17 mouse cellular contexts compared by ENCODE assay signal in genomic region chr6:22496471-22496870, GRCm38 (mm10).
DNase-seq lines count a peak whose midpoint lies in the region; ATAC-seq and TF ChIP-seq lines count a peak whose summit lies in the region.
"Had no signal": no experiment of that assay in that cellular context is flagged by ENCODE, and none has a peak within 500 bp of the region (broad histone marks: within the 10 kb centered on the region; RNA-seq: fewer than 3 reads in every experiment).

No protein-coding gene starts in this region.

- 82% methylated on average over 1 of the region's 1 CpGs for WGBS in heart, adult 2 months
- 89% methylated on average over 1 of the region's 1 CpGs for WGBS in heart, embryonic 11.5 days (ENCODE audit: insufficient replicate concordance)
- WGBS in lung, postnatal 0 days: 76% methylated on average over 1 of the region's 1 CpGs

- H3K4me2 ChIP-seq in heart, embryonic 11.5 days: no peak overlapping the region
- H3K4me2 ChIP-seq in lung, postnatal 0 days (replicated peaks; ENCODE audit: low read depth, low read length): no peak overlapping the region
- H3K4me2 ChIP-seq: heart, embryonic 13.5 days; hindbrain, embryonic 14.5 days; liver, embryonic 15.5 days; midbrain, embryonic 12.5 days; neural tube, embryonic 15.5 days; stomach, embryonic 15.5 days had no signal

- DNase-seq in heart, adult 2 months: no peak
- no peak for DNase-seq in lung, postnatal 0 days (ENCODE audit: low spot score)
- no peak for DNase-seq in lung, postnatal 25 days (ENCODE audit: low spot score)
- peak; percentile 36 for DNase-seq in ES-CJ7 (ENCODE audit: low read depth, low spot score)
- peak; percentile 16 for DNase-seq in thymus, postnatal 0 days (ENCODE audit: low spot score)
- DNase-seq in left cerebral cortex, adult 18-20 months (ENCODE audit: low spot score in 2 of 2): no peak
- DNase-seq in right cerebral cortex, adult 2 months (ENCODE audit: low spot score in 2 of 2): no peak
- DNase-seq: cerebellum, adult 11 months; right cerebral cortex, postnatal 14 days had no signal

- no peak overlapping the region for H3K9ac ChIP-seq in heart, adult 2 months (ENCODE audit: low read depth, low read length)
- no peak overlapping the region for H3K9ac ChIP-seq in heart, embryonic 11.5 days (ENCODE audit: low read depth, low read length)
- no peak overlapping the region for H3K9ac ChIP-seq in lung, postnatal 0 days (replicated peaks; ENCODE audit: low read depth)
- H3K9ac ChIP-seq: heart, embryonic 13.5 days; hindbrain, embryonic 14.5 days; liver, embryonic 15.5 days; midbrain, embryonic 12.5 days; neural tube, embryonic 15.5 days; stomach, embryonic 15.5 days had no signal

- no peaks in the 10 kb centered on the region for H3K27me3 ChIP-seq in heart, adult 2 months (ENCODE audit: control insufficient read depth, insufficient read depth, low read length)
- H3K27me3 ChIP-seq in heart, embryonic 11.5 days (ENCODE audit: control insufficient read depth, insufficient read depth, low read length): no peaks in the 10 kb centered on the region
- no peaks in the 10 kb centered on the region for H3K27me3 ChIP-seq in lung, postnatal 0 days (replicated peaks; ENCODE audit: insufficient read depth, low read length)
- H3K27me3 ChIP-seq: heart, embryonic 13.5 days; liver, embryonic 15.5 days; midbrain, embryonic 12.5 days; neural tube, embryonic 15.5 days; stomach, embryonic 15.5 days had no signal

- no peak overlapping the region for H3K27ac ChIP-seq in heart, adult 2 months
- H3K27ac ChIP-seq in heart, embryonic 11.5 days (ENCODE audit: low read depth, low read length): no peak overlapping the region
- H3K27ac ChIP-seq in lung, postnatal 0 days (ENCODE audit: low read length): no peak overlapping the region
- H3K27ac ChIP-seq: heart, embryonic 13.5 days; hindbrain, embryonic 14.5 days; liver, embryonic 15.5 days; midbrain, embryonic 12.5 days; neural tube, embryonic 15.5 days; stomach, embryonic 15.5 days had no signal

- H3K4me1 ChIP-seq in heart, adult 2 months (ENCODE audit: control insufficient read depth, insufficient read depth, low read length): no peaks in the 10 kb centered on the region
- H3K4me1 ChIP-seq in heart, embryonic 11.5 days (ENCODE audit: control insufficient read depth, insufficient read depth, low read length): no peaks in the 10 kb centered on the region
- H3K4me1 ChIP-seq in lung, postnatal 0 days (ENCODE audit: insufficient read depth, low read depth, low read length): no peaks in the 10 kb centered on the region
- H3K4me1 ChIP-seq: liver, embryonic 15.5 days; midbrain, embryonic 12.5 days; neural tube, embryonic 15.5 days; stomach, embryonic 15.5 days had no signal

- no peaks in the 10 kb centered on the region for H3K36me3 ChIP-seq in heart, adult 2 months (ENCODE audit: control insufficient read depth, insufficient read depth, low read length)
- no peaks in the 10 kb centered on the region for H3K36me3 ChIP-seq in heart, embryonic 11.5 days (ENCODE audit: control insufficient read depth, insufficient read depth, low read length)
- no peaks in the 10 kb centered on the region for H3K36me3 ChIP-seq in lung, postnatal 0 days (ENCODE audit: insufficient read depth, low read length)
- H3K36me3 ChIP-seq: G1E; heart, embryonic 13.5 days; liver, embryonic 15.5 days; midbrain, embryonic 12.5 days; neural tube, embryonic 15.5 days; stomach, embryonic 15.5 days had no signal

- no peak for TF ChIP-seq POLR2A in heart, adult 2 months (IDR thresholded peaks at IDR 0.05; ENCODE audit: insufficient read depth, low read depth, low read length)

- TF ChIP-seq EP300 in heart, adult 2 months (IDR thresholded peaks at IDR 0.05; ENCODE audit: insufficient read depth, low read depth, low read length): no peak
- TF ChIP-seq EP300 in lung, postnatal 0 days (IDR thresholded peaks at IDR 0.05): no peak

- TF ChIP-seq CTCF in heart, adult 2 months (IDR thresholded peaks at IDR 0.05): peak; percentile 47
- TF ChIP-seq CTCF in lung, postnatal 0 days (IDR thresholded peaks at IDR 0.05): 0 out of 2 replicates have a peak, but pooled peaks have one; percentile 14

- H3K79me2 ChIP-seq in heart, adult 2 months (replicated peaks; ENCODE audit: control insufficient read depth, insufficient read depth, low read length): no peaks in the 10 kb centered on the region

- H3K9me3 ChIP-seq in heart, embryonic 11.5 days (replicated peaks; ENCODE audit: control insufficient read depth, low read length): no peaks in the 10 kb centered on the region
- no peaks in the 10 kb centered on the region for H3K9me3 ChIP-seq in lung, postnatal 0 days (ENCODE audit: low read length)
- H3K9me3 ChIP-seq: G1E; heart, embryonic 13.5 days; liver, embryonic 15.5 days; midbrain, embryonic 12.5 days; neural tube, embryonic 15.5 days; stomach, embryonic 15.5 days had no signal

- H3K4me3 ChIP-seq in heart, adult 2 months: no peak overlapping the region
- no peak overlapping the region for H3K4me3 ChIP-seq in heart, embryonic 11.5 days (ENCODE audit: low read depth, low read length)
- H3K4me3 ChIP-seq in lung, postnatal 0 days (ENCODE audit: low read depth, low read length): no peak overlapping the region
- H3K4me3 ChIP-seq: heart, embryonic 13.5 days; liver, embryonic 15.5 days; midbrain, embryonic 12.5 days; neural tube, embryonic 15.5 days; stomach, embryonic 15.5 days had no signal

- intact Hi-C loops in heart, adult 2 months (cut with DNase I): no loop called here

- no peak for ATAC-seq in heart, embryonic 11.5 days (replicated peaks; ENCODE audit: insufficient number of reproducible peaks, low FRiP score, low TSS enrichment)
- no peak for ATAC-seq in lung, postnatal 0 days

Comparison
In these comparisons a context has a peak if more than half of its experiments do, and no peak if none do; other contexts are left out.
1. DNase-seq: peak in ES-CJ7 (single experiment) and thymus, postnatal 0 days (single experiment); none in heart, adult 2 months (0 of 2), lung, postnatal 0 days (single experiment), lung, postnatal 25 days (single experiment), left cerebral cortex, adult 18-20 months (0 of 2) and right cerebral cortex, adult 2 months (0 of 2).